Mouse (Mus musculus) forebrain, embryonic 12.5 days (tissue): ENCODE data around the gene Ccr1l1. TPM values are rescaled to one million over a fixed set of nuclear protein-coding genes. Genes with fewer than 3 reads are reported as not detected.

Experiments
- ATAC-seq: fragments of 200-750 bp; cut with Nextera tagmentation; 2 replicates; pipeline ENCODE4 v1.8.0; 2017; ENCODE audit warnings: moderate TSS enrichment; ENCODE audit not compliant: low FRiP score
- H3K27ac ChIP-seq: fragments of 300-500 bp; sonication (generic); 2 replicates; pipeline ENCODE4 v1.5.1; 2016; ENCODE audit warnings: mild to moderate bottlenecking
- H3K27me3 ChIP-seq: fragments of 300-500 bp; sonication (generic); 2 replicates; pipeline ENCODE4 v1.6.1; 2016; ENCODE audit warnings: mild to moderate bottlenecking
- H3K36me3 ChIP-seq: fragments of 300-500 bp; sonication (generic); replicated peaks from 2 replicates; pipeline ENCODE4 v1.6.1; 2016; ENCODE audit warnings: mild to moderate bottlenecking
- H3K4me1 ChIP-seq: fragments of 300-500 bp; sonication (generic); 2 replicates; pipeline ENCODE4 v1.6.1; 2016
- H3K4me2 ChIP-seq: fragments of 300-500 bp; sonication (generic); 2 replicates; pipeline ENCODE4 v1.6.1; 2016; ENCODE audit warnings: mild to moderate bottlenecking, moderate library complexity
- H3K4me3 ChIP-seq: fragments of 300-500 bp; sonication (generic); replicated peaks from 2 replicates; pipeline ENCODE4 v1.5.1; 2016; ENCODE audit warnings: mild to moderate bottlenecking
- H3K9ac ChIP-seq: fragments of 300-500 bp; sonication (generic); 2 replicates; pipeline ENCODE4 v1.6.1; 2016; ENCODE audit warnings: mild to moderate bottlenecking
- H3K9me3 ChIP-seq: fragments of 300-500 bp; sonication (generic); 2 replicates; pipeline ENCODE4 v1.6.1; 2016
- whole genome bisulfite sequencing: fragments of 180-500 bp; shearing (Covaris S2); methylation state at CpG from one replicate; pipeline ENCODE4 v1.1.7; 2016; 5-methylcytosine and 5-hydroxymethylcytosine counted together
- polyA plus RNA-seq: library from polyadenylated mRNA; unstranded; fragments of >200 nt; fragmentation: Nextera tagmentation; extraction: Ambion mirVana; gene quantifications from 2 replicates; pipeline ENCODE4 v1.2.1, GENCODE M21; 2016

Ccr1l1 gene
- not detected in 2 replicates for polyA plus RNA-seq

GRCm38 (mm10) chr9:123978308-123978707 lies at the start of gene Ccr1l1:
TSS of gene Ccr1l1 (minus strand) at chr9:123978408.
- no peak for ATAC-seq
- H3K27ac ChIP-seq: no peak within 1 kb of the TSS
- no peak within 1 kb of the TSS for H3K9ac ChIP-seq
- no peak within 1 kb of the TSS for H3K4me2 ChIP-seq
- H3K27me3 ChIP-seq: no peaks in the 10 kb centered on the region
- H3K36me3 ChIP-seq: no peaks in the 10 kb centered on the region
- whole genome bisulfite sequencing: 73% methylated on average over 1 of the region's 1 CpGs
- H3K9me3 ChIP-seq: no peaks in the 10 kb centered on the region
- H3K4me1 ChIP-seq: no peaks in the 10 kb centered on the region
- H3K4me3 ChIP-seq: no peak within 1 kb of the TSS

- Histone ChIP-seq H3K4me3 (no peak within 1 kb of the TSS), H3K36me3 (no peaks in the 10 kb centered on the region), H3K9ac (no peak within 1 kb of the TSS), H3K4me1 (no peaks in the 10 kb centered on the region), H3K4me2 (no peak within 1 kb of the TSS), H3K9me3 (no peaks in the 10 kb centered on the region), H3K27me3 (no peaks in the 10 kb centered on the region), H3K27ac (no peak within 1 kb of the TSS)
- 87% methylated on average over 1 of the region's 1 CpGs for WGBS
- ATAC-seq: no peak
These were observed 43.5 kb upstream of the Ccr1l1 start, which contains the start of gene Ccr3 for GRCm38 (mm10) chr9:124021672-124022071. TSS of gene Ccr3 (plus strand) at chr9:124021972.

GRCm38 (mm10) chr9:124019887-124020286 lies 41.7 kb upstream of the Ccr1l1 start:
- ATAC-seq: no peak
- WGBS: 93% methylated on average over 3 of the region's 3 CpGs
- no peak overlapping the region for H3K27ac ChIP-seq
- no peaks in the 10 kb centered on the region for H3K4me1 ChIP-seq
- no peaks in the 10 kb centered on the region for H3K36me3 ChIP-seq
- H3K9ac ChIP-seq: no peak overlapping the region
- H3K4me3 ChIP-seq: no peak overlapping the region
- no peak overlapping the region for H3K4me2 ChIP-seq
- no peaks in the 10 kb centered on the region for H3K27me3 ChIP-seq
- H3K9me3 ChIP-seq: no peaks in the 10 kb centered on the region

GRCm38 (mm10) chr9:124016048-124016447 lies 37.8 kb upstream of the Ccr1l1 start:
- Histone ChIP-seq H3K27ac (no peak overlapping the region), H3K36me3 (no peaks in the 10 kb centered on the region), H3K4me1 (no peaks in the 10 kb centered on the region), H3K9me3 (no peaks in the 10 kb centered on the region), H3K9ac (no peak overlapping the region), H3K4me2 (no peak overlapping the region), H3K27me3 (no peaks in the 10 kb centered on the region), H3K4me3 (no peak overlapping the region)
- WGBS: 71% methylated on average over 2 of the region's 2 CpGs
- no peak for ATAC-seq

GRCm38 (mm10) chr9:124014985-124015652 lies 36.9 kb upstream of the Ccr1l1 start:
- H3K4me2 ChIP-seq: no peak overlapping the region
- H3K4me1 ChIP-seq: no peaks in the 10 kb centered on the region
- WGBS: 79% methylated on average over 2 of the region's 2 CpGs
- H3K9ac ChIP-seq: no peak overlapping the region
- no peak overlapping the region for H3K27ac ChIP-seq
- H3K4me3 ChIP-seq: no peak overlapping the region
- no peaks in the 10 kb centered on the region for H3K36me3 ChIP-seq
- no peaks in the 10 kb centered on the region for H3K9me3 ChIP-seq
- no peaks in the 10 kb centered on the region for H3K27me3 ChIP-seq
- ATAC-seq: no peak

GRCm38 (mm10) chr9:124013270-124013669 lies 35.1 kb upstream of the Ccr1l1 start:
- no peaks in the 10 kb centered on the region for H3K9me3 ChIP-seq
- no peak overlapping the region for H3K4me2 ChIP-seq
- H3K27me3 ChIP-seq: no peaks in the 10 kb centered on the region
- ATAC-seq: no peak
- 90% methylated on average over 3 of the region's 3 CpGs for WGBS
- no peaks in the 10 kb centered on the region for H3K4me1 ChIP-seq
- no peak overlapping the region for H3K27ac ChIP-seq
- H3K36me3 ChIP-seq: no peaks in the 10 kb centered on the region
- no peak overlapping the region for H3K9ac ChIP-seq
- no peak overlapping the region for H3K4me3 ChIP-seq

- Histone ChIP-seq H3K27me3 (no peaks in the 10 kb centered on the region), H3K36me3 (no peaks in the 10 kb centered on the region), H3K9ac (no peak overlapping the region), H3K4me3 (no peak overlapping the region), H3K27ac (no peak overlapping the region), H3K9me3 (no peaks in the 10 kb centered on the region), H3K4me1 (no peaks in the 10 kb centered on the region), H3K4me2 (no peak overlapping the region)
- ATAC-seq: no peak
- WGBS: 76% methylated on average over 2 of the region's 2 CpGs
These were observed 34.5 kb upstream of the Ccr1l1 start for GRCm38 (mm10) chr9:124012691-124013090.

GRCm38 (mm10) chr9:123999784-124000183 lies 21.6 kb upstream of the Ccr1l1 start:
- Histone ChIP-seq H3K27ac (no peak overlapping the region), H3K27me3 (no peaks in the 10 kb centered on the region), H3K9ac (no peak overlapping the region), H3K4me1 (no peaks in the 10 kb centered on the region), H3K4me2 (no peak overlapping the region), H3K9me3 (no peaks in the 10 kb centered on the region), H3K4me3 (no peak overlapping the region), H3K36me3 (no peaks in the 10 kb centered on the region)
- no peak for ATAC-seq
- WGBS: 92% methylated on average over 2 of the region's 2 CpGs

- Histone ChIP-seq H3K27me3 (no peaks in the 10 kb centered on the region), H3K4me1 (no peaks in the 10 kb centered on the region), H3K9ac (no peak overlapping the region), H3K36me3 (no peaks in the 10 kb centered on the region), H3K4me2 (no peak overlapping the region), H3K9me3 (no peaks in the 10 kb centered on the region), H3K27ac (no peak overlapping the region), H3K4me3 (no peak overlapping the region)
- 85% methylated on average over 3 of the region's 3 CpGs for WGBS
- ATAC-seq: no peak
These were observed 19.5 kb upstream of the Ccr1l1 start for GRCm38 (mm10) chr9:123997719-123998118.

GRCm38 (mm10) chr9:123991312-123991906 lies 13.2 kb upstream of the Ccr1l1 start:
- no peak overlapping the region for H3K9ac ChIP-seq
- H3K4me1 ChIP-seq: no peaks in the 10 kb centered on the region
- WGBS: 43% methylated on average over 1 of the region's 1 CpGs
- no peaks in the 10 kb centered on the region for H3K9me3 ChIP-seq
- H3K27ac ChIP-seq: no peak overlapping the region
- H3K36me3 ChIP-seq: no peaks in the 10 kb centered on the region
- H3K4me3 ChIP-seq: no peak overlapping the region
- no peaks in the 10 kb centered on the region for H3K27me3 ChIP-seq
- H3K4me2 ChIP-seq: no peak overlapping the region
- ATAC-seq: no peak

- H3K27me3 ChIP-seq: no peaks in the 10 kb centered on the region
- no peaks in the 10 kb centered on the region for H3K4me1 ChIP-seq
- WGBS: 87% methylated on average over 3 of the region's 3 CpGs
- no peak for ATAC-seq
- H3K4me2 ChIP-seq: no peak overlapping the region
- H3K9ac ChIP-seq: no peak overlapping the region
- no peak overlapping the region for H3K4me3 ChIP-seq
- H3K36me3 ChIP-seq: no peaks in the 10 kb centered on the region
- H3K9me3 ChIP-seq: no peaks in the 10 kb centered on the region
- H3K27ac ChIP-seq: no peak overlapping the region
These were observed 11.5 kb upstream of the Ccr1l1 start for GRCm38 (mm10) chr9:123989671-123990070.

GRCm38 (mm10) chr9:123986217-123986616 lies 8.0 kb upstream of the Ccr1l1 start:
- no peaks in the 10 kb centered on the region for H3K27me3 ChIP-seq
- no peak overlapping the region for H3K4me2 ChIP-seq
- WGBS: 83% methylated on average over 2 of the region's 2 CpGs
- no peaks in the 10 kb centered on the region for H3K9me3 ChIP-seq
- H3K9ac ChIP-seq: no peak overlapping the region
- no peak for ATAC-seq
- no peaks in the 10 kb centered on the region for H3K4me1 ChIP-seq
- no peak overlapping the region for H3K4me3 ChIP-seq
- no peaks in the 10 kb centered on the region for H3K36me3 ChIP-seq
- H3K27ac ChIP-seq: no peak overlapping the region

GRCm38 (mm10) chr9:123984943-123985342 lies 6.7 kb upstream of the Ccr1l1 start:
- H3K4me1 ChIP-seq: no peaks in the 10 kb centered on the region
- no peak overlapping the region for H3K27ac ChIP-seq
- no peak overlapping the region for H3K9ac ChIP-seq
- ATAC-seq: no peak
- H3K36me3 ChIP-seq: no peaks in the 10 kb centered on the region
- no peak overlapping the region for H3K4me3 ChIP-seq
- H3K9me3 ChIP-seq: no peaks in the 10 kb centered on the region
- no peaks in the 10 kb centered on the region for H3K27me3 ChIP-seq
- no peak overlapping the region for H3K4me2 ChIP-seq
